Mouse (Mus musculus) retina, embryonic 14.5 days (tissue): ENCODE data around the gene Nav3.
A peak's percentile ranks its signal among the peaks of the same experiment; 100 is the strongest.

Experiments used
- DNase-seq: peaks from one replicate; pipeline ENCODE4 v3.0.0-alpha.2; 2015; ENCODE audit warnings: low spot score

Gene Nav3

DNA sequence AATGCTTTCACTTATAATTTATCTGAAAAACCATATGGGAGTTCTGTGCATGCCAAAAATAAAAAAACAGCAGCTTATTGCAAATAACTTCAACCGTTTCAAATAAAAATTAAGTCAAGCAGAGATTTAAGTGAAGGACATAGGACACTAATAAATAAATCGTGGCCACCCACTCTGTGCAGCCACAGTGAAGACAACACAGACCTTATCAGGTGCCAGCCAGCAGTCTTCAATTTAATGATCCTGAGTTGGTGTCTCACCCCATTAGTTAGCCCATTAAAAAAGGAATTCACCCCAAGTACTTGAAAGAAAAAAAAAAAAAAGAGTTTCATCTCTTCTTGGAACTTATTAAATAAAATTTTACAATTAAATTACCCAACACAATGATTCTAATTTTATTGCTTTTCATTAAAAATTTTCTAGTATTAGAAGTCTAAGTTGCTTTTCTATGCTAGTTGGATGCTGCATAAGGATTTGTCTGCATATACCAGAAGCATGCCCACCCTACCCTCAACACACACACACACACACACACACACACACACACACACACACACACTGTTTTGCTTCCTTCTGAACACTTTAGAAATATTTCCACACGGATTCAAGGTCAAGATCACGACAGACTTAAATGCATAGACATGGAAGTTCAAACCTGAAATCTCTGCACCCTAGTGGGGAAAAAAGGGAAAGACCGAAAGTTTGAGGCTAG is 649.1 kb downstream of the Nav3 start:
- no peak for DNase-seq

DNA sequence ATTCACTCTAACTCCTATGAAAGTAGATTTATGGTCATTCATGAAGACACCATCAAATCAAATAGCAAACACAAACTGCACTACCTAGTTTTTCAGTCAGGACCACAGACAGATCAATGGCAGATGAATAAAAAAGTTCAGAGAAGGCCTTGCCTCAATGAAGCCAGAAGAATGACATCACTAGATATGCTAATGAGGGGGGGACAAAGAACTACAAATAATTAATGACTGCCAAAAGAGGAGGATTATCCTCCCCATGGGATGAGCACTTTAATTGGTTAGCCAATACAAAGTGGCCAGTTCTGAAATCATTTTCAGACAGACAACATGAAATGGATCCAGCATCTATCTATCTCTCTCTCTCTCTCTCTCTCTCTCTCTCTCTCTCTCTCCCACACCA is 652.6 kb downstream of the Nav3 start:
- no peak for DNase-seq

DNA sequence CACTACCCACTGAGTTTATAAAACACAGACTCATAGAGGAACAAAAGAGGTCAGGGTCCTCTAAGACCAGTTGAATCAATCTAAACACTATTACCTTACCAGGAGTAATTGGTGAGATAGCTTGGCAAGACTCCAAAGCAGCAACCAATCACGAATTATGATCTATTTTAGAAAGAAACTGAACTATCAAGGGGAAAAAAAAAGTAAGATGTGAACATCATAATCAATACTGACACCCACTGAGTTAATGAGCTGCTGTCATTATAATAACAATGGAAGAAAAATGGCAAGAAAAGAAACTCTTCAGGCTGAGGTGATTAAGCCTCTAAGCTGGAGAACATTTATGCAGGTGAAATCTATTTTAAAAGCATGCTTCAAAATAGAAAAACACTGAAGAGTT is 653.8 kb downstream of the Nav3 start:
- DNase-seq = peak; percentile 64

DNA sequence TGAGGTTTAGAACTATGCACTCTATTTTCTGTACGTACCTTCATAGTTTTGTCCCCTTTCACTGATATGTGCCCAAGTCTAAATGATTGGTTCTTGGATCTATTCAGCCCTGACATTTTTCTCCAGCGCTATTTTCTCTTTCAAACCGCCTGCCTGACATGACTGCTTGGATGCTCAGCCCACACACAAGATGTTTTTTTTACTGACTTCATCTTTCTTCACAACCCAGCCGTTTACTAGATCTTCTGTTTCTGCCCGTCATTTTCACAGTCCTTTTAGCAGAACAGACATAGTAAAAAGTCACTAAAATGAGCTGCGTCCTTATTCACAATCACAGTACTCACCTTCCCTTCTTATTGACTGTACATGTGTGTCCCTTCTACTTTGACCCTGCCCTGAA is 656.8 kb downstream of the Nav3 start:
- DNase-seq = no peak

DNA sequence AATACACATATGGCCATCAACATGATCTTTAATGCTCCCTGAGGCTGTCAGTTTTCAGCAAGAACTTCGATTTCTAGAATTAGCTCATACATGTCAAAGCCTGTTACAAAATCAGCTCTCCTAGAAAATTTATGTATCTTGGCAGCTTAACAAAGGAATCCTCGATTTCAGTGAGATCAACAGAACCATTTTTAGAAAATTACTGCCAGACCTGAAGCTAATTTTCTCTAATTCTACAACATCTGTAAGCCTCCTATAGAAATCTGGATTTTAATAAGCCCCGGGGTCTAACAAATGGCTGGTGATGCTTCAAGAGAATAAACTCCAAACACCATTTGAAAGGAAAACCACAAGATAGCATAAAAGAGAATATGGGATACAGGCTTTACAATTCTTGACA is 659.0 kb downstream of the Nav3 start:
- peak; percentile 25 for DNase-seq

DNA sequence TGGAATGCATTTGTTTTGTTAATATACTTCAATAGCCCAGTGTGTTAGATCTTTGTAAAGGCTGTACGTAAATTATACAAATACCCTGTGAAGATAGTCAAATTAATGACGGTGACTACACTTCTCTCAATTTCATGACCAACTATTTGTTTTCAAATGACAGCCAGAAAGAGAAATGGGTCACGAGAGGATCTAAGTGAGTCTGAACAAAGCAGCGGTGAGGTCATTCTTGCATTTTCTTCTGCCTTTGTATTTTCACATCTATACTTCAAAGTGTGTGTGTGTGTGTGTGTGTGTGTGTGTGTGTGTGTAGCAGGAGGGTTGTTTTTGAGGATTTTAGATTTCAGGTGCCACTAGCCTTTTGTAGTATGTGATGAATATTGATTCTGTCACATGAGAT is 662.5 kb downstream of the Nav3 start:
- peak; percentile 36 for DNase-seq

DNA sequence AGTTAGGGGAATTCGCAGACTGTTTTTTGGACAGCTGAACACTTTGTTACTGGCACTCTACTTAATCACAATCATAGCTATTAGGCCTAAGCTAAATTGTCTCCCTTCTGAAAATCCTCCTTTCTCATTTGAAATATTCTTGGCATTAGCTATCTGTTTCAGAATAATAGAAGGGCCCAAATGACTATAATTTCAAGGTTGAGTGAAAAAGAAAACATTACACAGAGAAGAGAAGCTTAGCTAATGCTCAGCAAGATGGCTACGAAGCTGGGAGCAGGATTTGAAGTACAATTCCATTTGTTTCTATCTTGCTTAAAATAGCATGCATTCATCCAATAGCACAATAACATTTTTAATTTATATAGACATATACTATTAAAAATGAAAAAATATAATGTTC is 667.3 kb downstream of the Nav3 start:
- DNase-seq = no peak

DNA sequence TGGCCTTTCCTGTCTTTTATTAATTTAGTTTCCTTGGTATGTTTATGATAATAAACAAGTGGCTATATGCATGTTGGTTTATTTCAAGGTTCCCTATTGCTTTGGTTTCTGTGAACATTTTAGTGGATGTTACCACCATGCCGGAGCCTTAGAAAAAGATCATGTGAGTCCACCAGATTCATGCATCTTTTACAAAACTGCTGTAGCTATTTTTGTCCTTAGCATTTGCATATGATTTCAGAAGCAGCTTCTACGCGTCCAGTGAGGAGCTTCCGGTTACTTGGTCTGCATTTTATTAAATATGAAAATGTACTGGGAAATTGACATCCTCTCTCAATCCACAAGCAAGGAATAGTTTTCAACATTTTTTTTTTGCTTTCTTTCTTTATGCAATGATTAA is 676.9 kb downstream of the Nav3 start:
- DNase-seq = no peak

DNA sequence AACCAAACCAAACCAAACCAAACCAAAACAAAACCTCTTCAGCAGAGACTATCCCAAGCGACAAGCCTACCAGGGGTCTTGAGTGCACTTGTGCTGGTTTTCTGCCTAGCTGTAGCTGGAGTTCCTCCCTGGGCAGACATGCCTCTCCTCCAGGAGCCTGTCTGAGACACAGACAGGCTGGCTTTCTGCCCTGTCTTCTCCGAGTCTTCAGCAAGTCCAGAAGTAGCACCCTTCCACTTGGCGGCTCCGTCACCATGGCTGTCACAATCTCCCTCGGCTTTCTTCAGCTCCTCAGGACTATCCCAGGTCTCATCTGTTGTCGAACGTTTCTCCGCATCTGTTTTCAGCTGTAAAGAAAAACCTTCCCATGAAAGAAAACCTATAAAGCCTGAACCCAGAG is 686.9 kb downstream of the Nav3 start:
- DNase-seq = no peak

DNA sequence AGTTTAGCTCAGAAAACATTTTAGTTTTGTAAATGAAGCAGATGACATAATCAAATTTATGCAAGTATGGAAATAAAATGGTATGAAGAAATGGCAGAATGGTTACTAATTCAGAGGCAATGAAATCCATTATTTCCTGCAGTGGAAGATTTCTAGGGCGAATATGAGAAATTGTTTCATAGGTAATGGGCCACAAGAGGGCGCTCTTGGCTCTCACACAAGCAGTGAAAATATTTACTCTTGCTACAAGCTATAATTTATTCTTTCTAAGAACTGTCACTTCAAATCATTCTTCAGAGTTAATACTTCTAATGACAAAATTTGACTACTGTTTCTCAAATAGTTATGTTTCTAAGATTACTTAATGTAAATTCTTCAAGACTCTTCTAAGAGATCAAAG is 690.4 kb downstream of the Nav3 start:
- DNase-seq = peak; percentile 88

DNA sequence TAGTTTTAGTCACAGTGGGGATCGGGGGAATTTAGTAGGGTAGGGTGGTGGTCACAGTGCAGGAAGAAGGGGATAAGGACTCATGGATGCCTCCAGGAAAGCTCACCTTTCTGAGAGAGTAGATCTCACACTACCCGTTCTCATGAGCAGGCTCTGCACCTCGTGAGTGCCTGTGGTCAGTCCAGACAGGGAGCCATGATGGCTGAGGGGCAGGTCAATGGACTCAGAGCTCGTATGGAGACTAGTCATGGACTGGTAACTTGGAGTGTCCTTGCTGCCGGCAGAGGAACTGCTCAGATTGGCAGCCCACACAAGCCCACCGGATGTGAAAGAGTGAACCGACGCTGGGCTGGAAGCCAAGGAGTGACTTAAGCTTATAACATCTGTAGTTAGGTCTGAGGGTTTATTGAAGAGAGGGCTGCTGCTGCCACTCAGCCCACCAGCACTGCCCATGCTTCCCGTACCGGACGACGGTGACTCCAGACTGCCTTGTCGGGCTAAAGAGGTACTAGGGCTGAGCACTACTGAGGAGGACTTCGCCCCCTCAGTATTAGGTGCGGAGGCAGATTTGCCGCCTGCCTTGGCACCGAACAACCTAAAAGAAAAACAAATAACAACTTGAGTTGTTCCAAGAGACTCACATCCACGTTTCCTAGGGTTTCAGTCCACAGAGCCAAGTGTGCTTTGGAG is 691.4 kb downstream of the Nav3 start:
- no peak for DNase-seq

DNA sequence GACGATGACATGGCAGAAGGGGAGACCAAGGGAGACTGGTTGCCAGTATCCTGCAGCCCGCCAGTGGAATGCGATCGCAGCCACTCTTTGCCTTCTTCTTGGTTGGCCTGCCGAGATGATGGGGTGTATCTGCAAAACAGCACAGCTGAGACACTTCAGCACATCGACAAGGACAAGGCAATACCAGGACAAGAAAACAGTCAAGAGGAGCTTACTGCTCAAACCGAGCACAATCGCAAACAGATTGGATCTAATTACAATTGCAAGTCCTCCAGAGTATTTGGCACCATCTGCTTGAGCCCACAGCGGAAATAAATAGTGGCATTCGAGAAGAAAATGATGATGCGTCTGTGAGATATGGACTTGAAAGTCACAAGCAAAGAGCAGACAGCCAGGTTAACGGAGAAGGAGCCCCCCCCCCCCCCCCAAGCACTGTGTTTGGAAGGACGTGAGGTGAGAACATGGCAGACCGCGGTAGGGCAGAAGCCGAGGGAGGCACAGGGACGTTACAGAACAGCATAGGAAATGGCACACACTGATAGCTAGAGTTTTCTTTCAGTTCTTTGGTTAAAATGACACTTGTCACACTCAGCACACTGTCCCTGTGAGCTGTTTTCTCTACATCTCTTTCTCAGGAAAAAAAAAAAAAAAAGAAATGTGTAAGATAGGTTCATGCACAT is 696.9 kb downstream of the Nav3 start:
- no peak for DNase-seq

DNA sequence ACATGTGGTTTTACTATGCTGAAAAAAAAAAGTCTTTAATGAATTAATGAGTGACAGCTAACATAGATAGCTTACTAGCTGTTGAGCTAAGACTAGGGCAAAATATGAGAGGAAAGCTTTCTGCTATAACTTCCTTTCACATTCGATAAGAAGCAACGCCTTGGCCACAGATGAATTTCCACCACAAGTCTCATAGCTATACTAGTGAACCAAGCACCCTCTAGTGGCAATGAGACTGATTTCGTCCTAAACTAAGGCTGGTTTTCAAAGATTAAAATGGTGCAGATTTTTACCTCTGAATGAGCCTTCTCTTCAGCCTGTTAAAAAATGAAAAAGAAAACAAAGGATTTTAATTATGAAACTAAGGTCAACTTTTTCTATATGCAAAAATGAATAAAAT is 709.1 kb downstream of the Nav3 start:
- peak; percentile 71 for DNase-seq

DNA sequence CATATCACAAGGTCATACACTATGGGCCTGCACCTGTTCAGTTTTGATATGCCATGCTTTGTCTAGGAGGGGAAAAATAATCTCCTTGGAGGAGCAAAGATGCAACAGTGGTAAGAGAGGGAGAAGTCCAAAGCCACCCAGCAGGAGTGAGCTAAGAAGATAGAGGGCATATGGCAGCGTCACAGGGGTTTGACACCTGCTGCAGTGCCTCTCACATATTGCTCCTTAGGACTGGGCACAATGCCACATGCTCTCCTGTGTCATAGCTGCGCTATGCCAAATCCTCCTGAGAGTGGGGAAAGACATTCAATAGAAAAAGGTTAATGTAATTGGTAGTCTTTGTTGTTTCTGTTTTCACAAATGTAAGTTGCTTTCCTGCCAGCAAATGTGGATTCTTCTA is 714.3 kb downstream of the Nav3 start:
- DNase-seq = no peak

DNA sequence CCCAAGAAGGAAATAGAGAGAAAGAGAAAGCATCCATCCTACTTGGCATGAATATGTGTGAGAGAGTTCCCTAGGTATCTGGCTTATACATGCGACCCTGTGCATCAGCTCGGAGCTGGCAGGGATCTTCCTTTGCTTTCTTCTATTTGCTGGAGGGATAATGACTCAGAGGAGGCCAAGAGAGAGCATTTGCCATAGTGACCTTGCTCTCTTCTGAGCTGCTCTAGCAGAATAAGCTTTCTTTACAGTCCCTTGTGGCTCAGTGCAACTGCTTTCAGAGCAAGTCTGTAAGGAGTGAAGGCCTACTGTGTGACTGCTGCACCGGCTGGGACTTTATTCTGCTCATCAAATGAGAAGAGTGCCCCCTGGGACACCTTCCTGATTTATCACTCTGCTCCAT is 715.7 kb downstream of the Nav3 start:
- no peak for DNase-seq

DNA sequence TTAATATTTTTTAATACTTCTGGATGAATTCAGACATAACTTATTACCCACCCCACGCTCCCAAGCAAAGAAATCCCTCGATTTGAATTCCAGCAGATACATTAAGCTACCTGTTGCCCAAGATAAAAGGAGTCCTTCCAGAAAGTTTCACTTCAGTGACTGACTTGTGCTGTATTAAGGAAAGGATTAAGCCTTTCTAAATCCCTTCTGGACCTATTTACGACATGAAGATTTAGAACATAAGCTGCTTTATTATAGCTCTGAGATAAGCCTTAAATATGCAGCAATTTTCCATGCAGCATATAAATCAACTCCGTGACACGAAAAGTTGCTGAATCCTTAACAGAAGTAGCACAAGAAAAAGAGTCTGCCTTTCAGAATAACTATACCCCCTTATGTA is 732.4 kb downstream of the Nav3 start:
- no peak for DNase-seq

DNA sequence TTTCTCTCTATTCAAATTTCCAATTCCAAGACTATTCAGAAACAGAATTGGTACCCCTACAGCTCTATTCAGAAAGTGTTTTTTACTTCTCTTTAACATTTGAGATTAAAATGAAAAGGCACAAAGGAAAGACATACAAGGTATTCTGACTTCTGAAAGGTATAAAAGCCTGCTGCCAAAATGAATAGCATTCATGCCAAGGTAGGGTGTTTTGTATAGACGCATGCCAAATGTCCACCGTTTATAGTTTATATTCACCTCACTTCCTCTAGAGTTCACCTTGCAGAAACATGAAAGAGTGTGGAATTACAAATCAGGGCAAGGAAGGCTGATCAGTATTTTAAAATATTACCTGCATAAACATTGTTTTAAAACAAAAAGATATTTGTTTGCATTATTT is 737.2 kb downstream of the Nav3 start:
- DNase-seq = no peak

DNA sequence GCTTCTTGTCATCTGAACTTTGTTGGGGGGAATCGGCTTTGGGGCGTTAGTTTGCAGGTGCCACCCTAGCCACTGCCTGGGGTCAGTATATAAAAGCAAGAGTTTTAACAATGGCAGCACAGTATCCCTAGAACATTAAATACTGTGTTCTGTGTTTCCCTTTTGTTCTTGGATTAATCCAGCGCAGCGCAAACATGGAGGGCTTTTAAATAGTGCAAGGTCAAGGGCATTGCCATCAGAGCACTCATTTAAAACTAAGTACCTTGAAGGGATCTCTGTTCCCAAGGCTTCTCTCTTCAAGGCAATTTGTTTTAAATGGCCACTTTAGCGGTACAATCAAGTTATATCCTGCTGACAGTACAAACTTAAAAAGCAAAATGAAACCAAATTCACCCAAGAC is 737.6 kb downstream of the Nav3 start:
- no peak for DNase-seq

DNA sequence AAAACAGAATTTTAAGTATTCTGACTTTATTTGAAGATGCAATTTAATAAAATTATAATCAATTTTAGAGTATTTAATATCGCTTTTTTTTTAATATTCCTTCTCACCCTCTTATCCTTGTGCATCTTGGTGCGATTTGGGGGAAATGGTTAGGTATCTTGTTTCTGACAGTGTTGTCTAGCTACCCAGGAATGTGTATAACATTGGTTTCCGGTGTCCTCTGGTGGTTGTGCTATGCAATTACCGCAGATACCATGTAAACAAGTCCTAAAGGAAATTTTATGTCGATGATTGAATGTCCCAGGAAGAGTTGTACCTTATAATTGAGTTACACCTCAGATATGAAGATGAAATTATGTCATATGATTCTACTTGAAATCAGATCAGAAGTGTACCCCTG is 743.0 kb downstream of the Nav3 start:
- peak; percentile 75 for DNase-seq

DNA sequence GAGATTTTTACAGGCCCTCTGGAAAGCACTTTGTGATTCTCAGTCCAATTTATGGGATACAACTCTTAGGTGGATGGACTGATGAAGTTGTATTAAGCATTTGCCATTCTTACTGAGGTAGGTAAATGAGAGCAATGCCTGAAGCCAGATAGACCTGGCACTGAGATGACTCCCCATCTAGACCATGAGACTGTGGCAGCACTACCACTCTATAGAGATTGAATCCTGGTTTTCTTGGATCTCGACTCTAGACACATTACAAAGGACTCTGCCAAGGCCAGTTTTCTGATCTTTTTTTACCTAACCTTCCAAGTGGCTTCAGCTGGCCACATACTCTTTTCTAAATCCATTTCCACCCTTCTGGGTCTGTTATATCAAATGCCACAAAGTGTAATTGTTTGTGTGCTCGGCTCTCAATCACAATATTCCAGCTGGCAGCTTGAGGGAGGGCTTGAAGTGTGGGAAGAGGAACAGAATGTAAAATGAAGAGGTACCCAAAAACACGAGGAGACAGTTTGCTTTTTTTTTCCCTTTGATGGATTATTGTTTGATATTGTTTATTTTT is 756.2 kb downstream of the Nav3 start:
- DNase-seq = peak; percentile 29

DNA sequence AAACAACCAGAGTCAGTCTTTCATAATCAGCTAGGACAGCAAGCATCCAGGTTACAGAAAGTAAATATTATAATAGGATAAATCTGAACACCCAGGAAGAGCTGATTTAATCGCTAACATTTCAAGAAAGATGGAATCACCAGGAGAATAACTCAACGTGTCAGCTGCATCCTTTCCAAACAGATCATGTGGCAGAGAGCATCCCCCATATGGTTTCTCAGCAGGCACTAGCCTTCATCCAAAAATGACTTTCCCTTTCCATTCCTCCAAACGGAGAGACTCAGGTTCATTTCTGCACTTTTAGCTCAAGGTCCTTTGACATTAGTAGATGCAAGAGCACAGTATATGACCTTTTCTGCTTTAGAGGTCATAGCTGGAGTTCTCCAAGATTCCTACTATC is 765.4 kb downstream of the Nav3 start:
- DNase-seq = no peak

DNA sequence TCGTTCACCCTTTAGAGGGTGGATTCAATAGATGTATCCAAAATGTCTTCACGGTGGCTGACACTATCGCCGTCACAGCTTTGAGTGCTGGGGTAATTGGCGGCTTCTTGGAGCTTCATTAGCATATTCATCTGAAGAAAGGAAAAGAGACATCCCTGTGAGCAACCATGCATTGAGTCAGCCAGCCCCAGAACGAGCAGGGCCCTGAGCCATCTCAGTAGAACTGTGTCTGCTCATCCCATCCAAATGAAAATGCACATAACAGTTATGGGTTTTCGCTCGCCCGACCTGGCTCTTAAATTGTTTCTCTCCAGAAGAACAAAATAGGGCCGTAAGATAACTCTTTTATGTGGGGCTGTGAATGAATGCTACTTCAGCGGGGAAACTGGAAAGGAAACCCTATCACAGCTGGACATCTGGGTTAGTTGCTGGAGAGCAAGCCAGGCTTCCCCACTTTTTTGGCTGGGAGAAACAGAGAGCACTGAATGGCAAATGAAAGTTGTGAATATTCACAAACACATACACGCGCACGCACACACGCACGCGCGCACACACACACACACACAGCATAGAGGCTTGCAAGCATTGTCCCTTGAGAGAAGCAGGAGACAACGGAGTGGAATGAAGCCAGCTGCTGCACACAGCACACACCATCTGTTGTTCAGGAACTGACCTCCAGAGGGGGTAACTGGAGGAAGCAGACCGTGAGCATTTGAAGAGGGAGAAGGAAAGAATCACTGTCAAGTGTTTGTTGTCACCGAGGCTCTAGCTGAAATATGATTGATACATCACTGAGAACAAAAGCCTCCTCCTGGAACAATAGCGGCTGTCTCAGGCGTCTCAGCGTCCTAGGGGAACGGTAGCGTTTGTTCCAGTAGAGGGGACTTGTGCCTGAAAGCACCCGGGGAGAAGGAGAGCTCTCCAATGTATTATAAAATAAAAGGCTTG is 771.6 kb downstream of the Nav3 start:
- DNase-seq = peak; percentile 89
